Mouse (Mus musculus) cerebellum, adult 8-10 months (tissue): ENCODE measurements around the gene Slc8b1.
"Not testable (repeated sequence)": the region's sequence is repeated elsewhere in the genome, so short reads cannot be mapped to it uniquely, and the experiment has no call there.

Experiments
- DNase-seq: peaks from one replicate; pipeline ENCODE4 v3.0.0; 2022

The Slc8b1 gene

GRCm38 (mm10) chr5:120497071-120497470 lies 13.9 kb upstream of the Slc8b1 start:
- no peak for DNase-seq

GRCm38 (mm10) chr5:120499202-120499601 lies 11.8 kb upstream of the Slc8b1 start:
- no peak for DNase-seq

GRCm38 (mm10) chr5:120500609-120501008 lies 10.4 kb upstream of the Slc8b1 start:
- DNase-seq = not testable (repeated sequence)

GRCm38 (mm10) chr5:120502147-120502621 lies 8.8 kb upstream of the Slc8b1 start:
- no peak for DNase-seq

- DNase-seq = no peak
These were observed 8.3 kb upstream of the Slc8b1 start for GRCm38 (mm10) chr5:120502675-120503143.

GRCm38 (mm10) chr5:120503144-120503795 lies 7.7 kb upstream of the Slc8b1 start, which contains the start of gene Plbd2:
Gene Plbd2, minus strand, starts transcription at chr5:120503625.
- DNase-seq = peak; percentile 79

GRCm38 (mm10) chr5:120505368-120505767 lies 5.6 kb upstream of the Slc8b1 start:
- peak; percentile 86 for DNase-seq

- DNase-seq = no peak
These were observed 5.2 kb upstream of the Slc8b1 start for GRCm38 (mm10) chr5:120505781-120506180.

- DNase-seq = no peak
These were observed 4.5 kb upstream of the Slc8b1 start for GRCm38 (mm10) chr5:120506490-120506889.

GRCm38 (mm10) chr5:120507311-120507710 lies 3.7 kb upstream of the Slc8b1 start:
- no peak for DNase-seq

GRCm38 (mm10) chr5:120511643-120512220 lies 764 bp downstream of the Slc8b1 start:
- DNase-seq = no peak

- DNase-seq = no peak
These were observed 2.1 kb downstream of the Slc8b1 start for GRCm38 (mm10) chr5:120512911-120513555.

GRCm38 (mm10) chr5:120514031-120514677 lies 3.2 kb downstream of the Slc8b1 start:
- DNase-seq = no peak

GRCm38 (mm10) chr5:120514754-120515153 lies 3.8 kb downstream of the Slc8b1 start:
- DNase-seq = no peak

GRCm38 (mm10) chr5:120515451-120515850 lies 4.5 kb downstream of the Slc8b1 start:
- DNase-seq = no peak

GRCm38 (mm10) chr5:120516221-120516984 lies 5.4 kb downstream of the Slc8b1 start:
- no peak for DNase-seq

GRCm38 (mm10) chr5:120517552-120517951 lies 6.6 kb downstream of the Slc8b1 start:
- no peak for DNase-seq

GRCm38 (mm10) chr5:120522649-120523048 lies 11.7 kb downstream of the Slc8b1 start:
- DNase-seq = no peak

GRCm38 (mm10) chr5:120524736-120525135 lies 13.8 kb downstream of the Slc8b1 start:
- no peak for DNase-seq

GRCm38 (mm10) chr5:120525737-120526136 lies 14.8 kb downstream of the Slc8b1 start:
- no peak for DNase-seq

- DNase-seq = no peak
These were observed 15.3 kb downstream of the Slc8b1 start for GRCm38 (mm10) chr5:120526311-120526710.

GRCm38 (mm10) chr5:120527296-120527964 lies 16.5 kb downstream of the Slc8b1 start:
- no peak for DNase-seq
